Mouse (Mus musculus): ENCODE measurements around the gene Il1rapl1. TPM values are rescaled to one million over a fixed set of nuclear protein-coding genes. Genes with fewer than 3 reads are reported as not detected.
"Not testable (repeated sequence)": the region's sequence is repeated elsewhere in the genome, so short reads cannot be mapped to it uniquely, and the experiment has no call there.

Il1rapl1 gene
- polyA plus RNA-seq, 1 experiment = not detected

- no peak overlapping the region for H3K4me3 ChIP-seq (ENCODE audit: low read depth, low read length)
- no peaks in the 10 kb centered on the region for H3K9me3 ChIP-seq (replicated peaks; ENCODE audit: control insufficient read depth, insufficient read depth, low read length, poor library complexity, severe bottlenecking)
- H3K36me3 ChIP-seq (ENCODE audit: control insufficient read depth, insufficient read depth, low read length, poor library complexity, severe bottlenecking) = no peaks in the 10 kb centered on the region
- H3K4me1 ChIP-seq (ENCODE audit: control insufficient read depth, insufficient read depth, low read length) = no peaks in the 10 kb centered on the region
- H3K27ac ChIP-seq (ENCODE audit: insufficient read depth, low read length) = no peak overlapping the region
- no peaks in the 10 kb centered on the region for H3K27me3 ChIP-seq (ENCODE audit: control insufficient read depth, insufficient read depth, low read length, poor library complexity, severe bottlenecking)
- H3K9ac ChIP-seq (ENCODE audit: low read depth, poor library complexity, severe bottlenecking) = no peak overlapping the region
- TF ChIP-seq POLR2A (IDR thresholded peaks at IDR 0.05; ENCODE audit: insufficient read depth, low read length) (no peak), EP300 (IDR thresholded peaks at IDR 0.05; ENCODE audit: insufficient read depth, low read depth, low read length) (no peak), CTCF (IDR thresholded peaks at IDR 0.05; ENCODE audit: low read depth, low read length) (no peak)
These were observed 514.5 kb downstream of the Il1rapl1 start for GRCm38 (mm10) chrX:87600914-87601313.

- H3K36me3 ChIP-seq (ENCODE audit: control insufficient read depth, insufficient read depth, low read length, poor library complexity, severe bottlenecking) = no peaks in the 10 kb centered on the region
- TF ChIP-seq EP300 (IDR thresholded peaks at IDR 0.05; ENCODE audit: insufficient read depth, low read depth, low read length) = no peak
- no peak for TF ChIP-seq CTCF (IDR thresholded peaks at IDR 0.05; ENCODE audit: low read depth, low read length)
- TF ChIP-seq POLR2A (IDR thresholded peaks at IDR 0.05; ENCODE audit: insufficient read depth, low read length) = no peak
- no peak overlapping the region for H3K9ac ChIP-seq (ENCODE audit: low read depth, poor library complexity, severe bottlenecking)
- no peaks in the 10 kb centered on the region for H3K27me3 ChIP-seq (ENCODE audit: control insufficient read depth, insufficient read depth, low read length, poor library complexity, severe bottlenecking)
- H3K4me3 ChIP-seq (ENCODE audit: low read depth, low read length) = no peak overlapping the region
- no peaks in the 10 kb centered on the region for H3K9me3 ChIP-seq (replicated peaks; ENCODE audit: control insufficient read depth, insufficient read depth, low read length, poor library complexity, severe bottlenecking)
- no peaks in the 10 kb centered on the region for H3K4me1 ChIP-seq (ENCODE audit: control insufficient read depth, insufficient read depth, low read length)
- H3K27ac ChIP-seq (ENCODE audit: insufficient read depth, low read length) = no peak overlapping the region
These were observed 607.4 kb downstream of the Il1rapl1 start for GRCm38 (mm10) chrX:87507997-87508396.

GRCm38 (mm10) chrX:87502604-87503003 lies 612.8 kb downstream of the Il1rapl1 start:
- no peaks in the 10 kb centered on the region for H3K4me1 ChIP-seq (ENCODE audit: control insufficient read depth, insufficient read depth, low read length)
- H3K4me3 ChIP-seq (ENCODE audit: low read depth, low read length) = no peak overlapping the region
- H3K9ac ChIP-seq (ENCODE audit: low read depth, poor library complexity, severe bottlenecking) = no peak overlapping the region
- H3K9me3 ChIP-seq (replicated peaks; ENCODE audit: control insufficient read depth, insufficient read depth, low read length, poor library complexity, severe bottlenecking) = no peaks in the 10 kb centered on the region
- TF ChIP-seq EP300 (IDR thresholded peaks at IDR 0.05; ENCODE audit: insufficient read depth, low read depth, low read length) (no peak), POLR2A (IDR thresholded peaks at IDR 0.05; ENCODE audit: insufficient read depth, low read length) (no peak), CTCF (IDR thresholded peaks at IDR 0.05; ENCODE audit: low read depth, low read length) (no peak)
- no peaks in the 10 kb centered on the region for H3K36me3 ChIP-seq (ENCODE audit: control insufficient read depth, insufficient read depth, low read length, poor library complexity, severe bottlenecking)
- H3K27ac ChIP-seq (ENCODE audit: insufficient read depth, low read length) = no peak overlapping the region
- no peaks in the 10 kb centered on the region for H3K27me3 ChIP-seq (ENCODE audit: control insufficient read depth, insufficient read depth, low read length, poor library complexity, severe bottlenecking)

GRCm38 (mm10) chrX:87483416-87483815 lies 632.0 kb downstream of the Il1rapl1 start:
- H3K27ac ChIP-seq (ENCODE audit: insufficient read depth, low read length) = no peak overlapping the region
- no peaks in the 10 kb centered on the region for H3K27me3 ChIP-seq (ENCODE audit: control insufficient read depth, insufficient read depth, low read length, poor library complexity, severe bottlenecking)
- no peak for TF ChIP-seq CTCF (IDR thresholded peaks at IDR 0.05; ENCODE audit: low read depth, low read length)
- H3K9ac ChIP-seq (ENCODE audit: low read depth, poor library complexity, severe bottlenecking) = no peak overlapping the region
- H3K9me3 ChIP-seq (replicated peaks; ENCODE audit: control insufficient read depth, insufficient read depth, low read length, poor library complexity, severe bottlenecking) = no peaks in the 10 kb centered on the region
- no peaks in the 10 kb centered on the region for H3K36me3 ChIP-seq (ENCODE audit: control insufficient read depth, insufficient read depth, low read length, poor library complexity, severe bottlenecking)
- no peaks in the 10 kb centered on the region for H3K4me1 ChIP-seq (ENCODE audit: control insufficient read depth, insufficient read depth, low read length)
- H3K4me3 ChIP-seq (ENCODE audit: low read depth, low read length) = no peak overlapping the region

- H3K4me1 ChIP-seq (ENCODE audit: control insufficient read depth, insufficient read depth, low read length); H3K9ac ChIP-seq (ENCODE audit: low read depth, poor library complexity, severe bottlenecking); H3K36me3 ChIP-seq (ENCODE audit: control insufficient read depth, insufficient read depth, low read length, poor library complexity, severe bottlenecking); H3K9me3 ChIP-seq (replicated peaks; ENCODE audit: control insufficient read depth, insufficient read depth, low read length, poor library complexity, severe bottlenecking); H3K27ac ChIP-seq (ENCODE audit: insufficient read depth, low read length); H3K4me3 ChIP-seq (ENCODE audit: low read depth, low read length); H3K27me3 ChIP-seq (ENCODE audit: control insufficient read depth, insufficient read depth, low read length, poor library complexity, severe bottlenecking): not testable (repeated sequence)
These were observed 877.3 kb downstream of the Il1rapl1 start for GRCm38 (mm10) chrX:87238191-87238590.

- no peaks in the 10 kb centered on the region for H3K4me1 ChIP-seq (ENCODE audit: control insufficient read depth, insufficient read depth, low read length)
- H3K9me3 ChIP-seq (replicated peaks; ENCODE audit: control insufficient read depth, insufficient read depth, low read length, poor library complexity, severe bottlenecking) = no peaks in the 10 kb centered on the region
- H3K9ac ChIP-seq (ENCODE audit: low read depth, poor library complexity, severe bottlenecking) = no peak overlapping the region
- no peak overlapping the region for H3K27ac ChIP-seq (ENCODE audit: insufficient read depth, low read length)
- no peaks in the 10 kb centered on the region for H3K27me3 ChIP-seq (ENCODE audit: control insufficient read depth, insufficient read depth, low read length, poor library complexity, severe bottlenecking)
- H3K36me3 ChIP-seq (ENCODE audit: control insufficient read depth, insufficient read depth, low read length, poor library complexity, severe bottlenecking) = no peaks in the 10 kb centered on the region
- no peak overlapping the region for H3K4me3 ChIP-seq (ENCODE audit: low read depth, low read length)
- TF ChIP-seq CTCF (IDR thresholded peaks at IDR 0.05; ENCODE audit: low read depth, low read length) (no peak), POLR2A (IDR thresholded peaks at IDR 0.05; ENCODE audit: insufficient read depth, low read length) (no peak), EP300 (IDR thresholded peaks at IDR 0.05; ENCODE audit: insufficient read depth, low read depth, low read length) (no peak)
These were observed 890.2 kb downstream of the Il1rapl1 start for GRCm38 (mm10) chrX:87225280-87225679.

Measured in ES-Bruce4 (cell line).